Mouse (Mus musculus) large intestine, adult 2 months (tissue): ENCODE results near the gene Mybbp1a. TPM values are rescaled to one million over a fixed set of nuclear protein-coding genes. Genes with fewer than 3 reads are reported as not detected.

Experiments
- DNase-seq: peaks from one replicate; pipeline ENCODE4 v3.0.0-alpha.2; 2012; ENCODE audit warnings: low read depth, low spot score
- WGBS: fragments of 180-500 bp; shearing (Covaris S2); methylation state at CpG from one replicate; pipeline ENCODE4 v1.1.7; 2018; 5-methylcytosine and 5-hydroxymethylcytosine counted together
- polyA plus RNA-seq: library from polyadenylated mRNA; depleted of rRNA; stranded (reverse); fragments of >200 nt; gene quantifications from 2 replicates; pipeline ENCODE4 v1.2.3, GENCODE M21; 2012; rRNA removed

Mybbp1a gene
- polyA plus RNA-seq, 1 experiment, result 34.1 TPM

GRCm38 (mm10) chr11:72494046-72494988, 53.2 kb downstream of the Mybbp1a start:
- 73% methylated on average over 8 of the region's 8 CpGs for WGBS
- no peak for DNase-seq

DNA sequence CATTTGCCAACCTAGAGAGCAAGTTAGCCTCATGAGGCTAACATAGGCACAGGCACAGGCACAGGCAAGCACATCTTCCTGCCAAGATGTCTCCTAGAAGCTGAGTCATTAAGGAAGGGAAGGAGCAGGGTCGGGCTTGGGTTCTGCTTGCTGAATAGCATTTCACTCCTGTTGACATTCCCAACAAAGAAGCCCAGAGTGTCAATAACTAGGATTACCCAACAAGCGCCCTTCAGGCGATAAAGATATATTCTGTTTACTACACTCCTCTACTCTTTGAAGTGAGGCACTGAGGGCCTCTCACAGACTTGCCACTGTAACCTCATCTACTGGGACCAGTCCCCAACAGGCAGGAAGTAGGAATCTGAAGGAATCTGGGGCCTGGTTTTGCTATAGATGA, 54.9 kb downstream of the Mybbp1a start:
- WGBS, result 23% methylated on average over 3 of the region's 3 CpGs
- no peak for DNase-seq

DNA sequence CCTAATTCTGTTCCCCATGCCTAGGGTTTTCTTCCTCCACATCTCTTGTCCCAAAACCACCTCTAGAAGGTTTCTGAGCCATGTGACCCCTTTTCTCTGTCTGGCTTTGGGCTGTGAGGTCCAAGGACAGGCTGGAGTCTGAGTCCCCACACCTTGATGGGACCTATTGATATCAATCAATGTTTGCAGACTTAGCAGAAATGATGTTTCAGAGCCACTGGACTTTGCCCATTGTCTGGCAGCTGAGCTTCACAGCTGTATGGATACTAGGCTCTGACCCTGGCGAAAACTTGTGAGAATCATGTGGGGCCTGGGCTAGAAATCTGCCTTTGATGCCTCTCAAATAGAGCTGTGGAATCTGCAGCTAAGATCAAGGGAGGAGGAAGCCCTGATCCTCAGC, 55.6 kb downstream of the Mybbp1a start:
- no peak for DNase-seq
- 27% methylated on average over 1 of the region's 1 CpGs for WGBS

- DNase-seq, result no peak
- WGBS, result 63% methylated on average over 4 of the region's 4 CpGs
Measured at GRCm38 (mm10) chr11:72497367-72497766, 56.2 kb downstream of the Mybbp1a start.

GRCm38 (mm10) chr11:72500139-72500538, 59.0 kb downstream of the Mybbp1a start:
- 88% methylated on average over 4 of the region's 4 CpGs for WGBS
- no peak for DNase-seq

Other genes with a start within 250 kb of the Mybbp1a start
- gene Gm43951, start 234.5 kb upstream of the Mybbp1a start, polyA plus RNA-seq, result 0.06 and 0.16 TPM in 2 replicates
- gene 4933427D14Rik, start 233.9 kb upstream of the Mybbp1a start, polyA plus RNA-seq, result 3.6 and 4.3 TPM in 2 replicates
- gene Txndc17, start 233.8 kb upstream of the Mybbp1a start, polyA plus RNA-seq, result 159 and 188 TPM in 2 replicates
- gene Med31, start 225.8 kb upstream of the Mybbp1a start, polyA plus RNA-seq, result 5.4 and 5.5 TPM in 2 replicates
- gene Slc13a5, start 174.1 kb upstream of the Mybbp1a start, polyA plus RNA-seq, result 0.07 TPM in 1 of 2 replicates, not detected in the other
- gene Xaf1, start 139.7 kb upstream of the Mybbp1a start, polyA plus RNA-seq, result 24.7 and 29.9 TPM in 2 replicates
- gene Fbxo39, start 126.9 kb upstream of the Mybbp1a start, polyA plus RNA-seq, result 0.05 TPM in 1 of 2 replicates, not detected in the other
- not detected in 2 replicates for gene Tekt1, start 78.9 kb upstream of the Mybbp1a start, polyA plus RNA-seq
- gene Smtnl2, start 29.6 kb upstream of the Mybbp1a start, polyA plus RNA-seq, result 1.9 and 2.6 TPM in 2 replicates
- gene Ggt6, start 5.8 kb upstream of the Mybbp1a start, polyA plus RNA-seq, result 51.0 and 54.3 TPM in 2 replicates
- gene Spns2, start 48.5 kb downstream of the Mybbp1a start, polyA plus RNA-seq, result 15.1 and 42.2 TPM in 2 replicates
- 2.5 and 7.4 TPM in 2 replicates for gene Spns3, start 109.2 kb downstream of the Mybbp1a start, polyA plus RNA-seq
- 4.6 and 8.1 TPM in 2 replicates for gene Ube2g1, start 165.9 kb downstream of the Mybbp1a start, polyA plus RNA-seq
- 25.5 and 35.2 TPM in 2 replicates for gene Ankfy1, start 248.7 kb downstream of the Mybbp1a start, polyA plus RNA-seq